Mouse (Mus musculus) retina, postnatal 1 day (tissue): ENCODE results near the gene Wrb.
"Not testable (repeated sequence)": the region's sequence is repeated elsewhere in the genome, so short reads cannot be mapped to it uniquely, and the experiment has no call there.

Experiments used
- DNase-seq: peaks from one replicate; pipeline ENCODE4 v3.0.0-alpha.2; 2012

The Wrb gene

DNA sequence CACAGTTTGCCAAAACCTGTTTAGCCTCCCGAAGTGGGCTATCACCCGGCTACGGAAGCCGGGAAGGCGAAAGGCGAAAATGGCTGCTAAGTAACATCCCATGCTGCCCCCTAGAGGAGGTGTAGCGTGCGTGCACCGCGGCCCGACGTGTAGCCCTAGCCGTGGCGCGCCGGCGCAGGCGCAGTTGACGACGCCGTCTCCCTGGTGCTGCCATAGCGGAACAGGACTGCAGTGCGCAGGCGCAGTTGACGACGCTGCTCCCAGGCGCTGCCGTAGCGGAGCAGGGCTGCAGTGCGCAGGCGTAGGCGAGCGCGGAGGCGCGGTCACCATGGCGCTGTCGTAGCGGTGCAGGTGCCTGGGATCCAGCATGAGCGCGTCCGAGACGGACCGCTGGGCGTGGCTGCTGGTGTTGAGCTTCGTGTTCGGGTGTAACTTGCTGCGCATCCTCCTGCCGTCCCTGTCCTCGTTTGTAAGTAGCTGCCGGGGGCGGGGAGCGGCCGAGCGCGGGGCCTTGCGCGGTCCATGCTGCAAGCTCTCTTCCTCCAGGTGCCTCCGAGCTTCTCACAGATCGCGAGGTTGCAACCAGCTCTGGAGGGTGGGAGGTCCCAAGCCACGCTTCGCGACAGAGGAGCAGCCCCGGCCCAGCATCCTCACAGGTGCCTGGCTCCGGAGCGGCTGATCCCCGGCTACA, at the start of gene Wrb:
Gene Wrb, plus strand, starts transcription at position 298 of the 691 bp plus-strand sequence.
- peak; percentile 99 for DNase-seq

- no peak for DNase-seq
Measured at GRCm38 (mm10) chr16:96095966-96096365, 49.2 kb upstream of the Wrb start.

GRCm38 (mm10) chr16:96097811-96098210, 47.4 kb upstream of the Wrb start:
- not testable (repeated sequence) for DNase-seq

GRCm38 (mm10) chr16:96103036-96103435, 42.2 kb upstream of the Wrb start:
- peak; percentile 53 for DNase-seq

GRCm38 (mm10) chr16:96109673-96110072, 35.5 kb upstream of the Wrb start:
- DNase-seq, result no peak

DNA sequence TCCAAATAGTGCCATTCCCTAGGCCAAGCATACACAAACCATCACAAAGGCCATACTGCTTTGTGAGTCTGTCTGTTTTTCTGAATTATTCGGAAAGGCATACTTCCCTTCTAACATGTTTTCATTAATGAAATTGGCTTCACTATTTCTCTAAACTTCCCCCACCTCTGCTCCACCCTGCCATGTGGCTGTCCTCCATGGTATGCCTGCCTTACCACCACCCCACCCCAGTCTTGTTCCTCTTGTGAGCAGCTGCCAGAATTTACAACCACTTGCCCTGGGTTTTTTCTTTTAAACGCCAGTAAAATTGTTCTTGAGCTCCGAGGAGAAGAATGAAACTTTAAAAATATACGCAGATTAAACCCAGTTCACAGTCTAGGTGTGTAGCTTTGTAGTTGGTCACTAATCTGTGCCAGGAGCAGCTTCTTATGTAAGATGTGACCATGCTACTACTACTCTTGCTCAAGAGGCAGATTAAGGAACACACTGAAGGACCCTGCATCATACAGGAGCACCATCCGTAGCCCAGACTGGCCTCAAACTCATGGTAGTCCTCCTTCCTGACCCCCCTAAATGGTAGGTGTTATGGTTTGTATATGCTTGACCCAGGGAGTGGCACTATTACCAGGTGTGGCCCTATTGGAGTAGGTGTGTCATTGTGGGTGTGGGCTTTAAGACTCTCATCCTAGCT, 34.4 kb upstream of the Wrb start:
- DNase-seq, result no peak

GRCm38 (mm10) chr16:96112769-96113168, 32.4 kb upstream of the Wrb start:
- DNase-seq, result no peak

GRCm38 (mm10) chr16:96114729-96115128, 30.5 kb upstream of the Wrb start:
- no peak for DNase-seq

DNA sequence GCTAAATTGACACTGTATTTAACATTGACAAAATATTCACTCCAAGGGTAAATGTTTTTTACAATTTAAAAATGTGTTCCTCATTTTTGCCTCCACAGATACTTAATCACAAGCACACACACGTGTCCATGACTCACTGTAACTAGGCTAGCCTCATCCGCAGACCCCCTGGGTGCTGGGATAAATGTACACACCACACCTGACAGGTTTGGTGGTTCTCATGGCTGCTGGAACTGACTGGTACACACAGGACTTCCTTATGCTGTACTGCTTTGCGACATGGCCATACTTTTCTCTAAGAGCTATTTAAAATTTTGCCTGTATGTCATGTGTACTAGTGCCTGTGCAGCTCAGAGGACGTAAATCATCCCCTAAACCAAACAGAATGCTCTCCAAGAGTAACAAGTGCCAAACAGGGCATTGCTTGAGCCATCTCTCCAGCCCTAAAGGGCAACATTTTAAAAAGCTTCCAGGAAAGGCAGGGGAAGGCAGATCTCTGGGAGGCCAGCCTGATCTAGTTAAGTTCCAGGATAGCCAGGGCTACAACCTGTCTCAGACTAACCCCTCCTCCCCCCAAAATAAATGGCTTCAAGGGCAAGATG, 25.1 kb upstream of the Wrb start:
- no peak for DNase-seq

DNA sequence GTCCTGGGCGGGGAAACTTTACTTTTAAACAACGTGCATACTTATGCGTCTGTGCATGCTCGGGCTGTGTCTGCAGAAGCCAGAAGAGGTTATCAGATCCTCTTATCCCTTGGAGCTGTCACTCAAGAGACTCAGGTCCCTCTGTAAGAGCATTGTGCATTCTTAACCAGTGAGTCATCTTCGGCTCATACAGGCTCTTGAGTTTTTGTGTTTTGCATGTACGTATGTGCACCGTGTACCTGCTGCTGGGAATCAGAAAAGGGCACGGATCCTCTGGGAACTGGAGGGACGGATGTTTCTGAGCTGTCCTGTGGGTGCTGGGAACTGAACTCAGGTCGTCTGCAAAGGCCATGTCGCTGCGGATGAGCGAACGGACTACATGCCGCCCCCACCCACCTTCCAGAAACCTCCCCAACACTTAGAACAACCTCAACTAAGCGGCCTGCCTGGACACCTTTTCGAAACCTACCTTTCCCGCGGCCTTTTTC, 18.5 kb upstream of the Wrb start:
- DNase-seq, result peak; percentile 41

- DNase-seq, result no peak
Measured at GRCm38 (mm10) chr16:96127288-96127656, 17.9 kb upstream of the Wrb start.

- peak; percentile 99 for DNase-seq
Measured at GRCm38 (mm10) chr16:96127657-96128344, 17.4 kb upstream of the Wrb start, which contains the start of gene Hmgn1. Gene Hmgn1, minus strand, starts transcription at chr16:96127729.

GRCm38 (mm10) chr16:96128466-96128865, 16.7 kb upstream of the Wrb start:
- DNase-seq, result peak; percentile 32

DNA sequence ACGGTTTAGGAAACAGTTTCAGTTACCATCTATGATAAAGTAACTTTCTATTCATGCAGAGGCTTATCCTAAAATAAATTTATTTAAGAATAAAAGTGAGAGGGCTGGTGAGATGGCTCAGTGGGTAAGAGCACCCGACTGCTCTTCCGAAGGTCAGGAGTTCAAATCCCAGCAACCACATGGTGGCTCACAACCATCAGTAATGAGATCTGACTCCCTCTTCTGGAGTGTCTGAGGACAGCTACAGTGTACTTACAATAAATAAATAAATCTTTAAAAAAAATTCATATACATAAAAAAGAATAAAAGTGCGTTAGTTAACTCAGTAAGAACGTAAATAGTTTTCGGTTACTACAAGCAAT, 478 bp upstream of the Wrb start:
- not testable (repeated sequence) for DNase-seq

GRCm38 (mm10) chr16:96145814-96146213, 607 bp downstream of the Wrb start:
- DNase-seq, result no peak

DNA sequence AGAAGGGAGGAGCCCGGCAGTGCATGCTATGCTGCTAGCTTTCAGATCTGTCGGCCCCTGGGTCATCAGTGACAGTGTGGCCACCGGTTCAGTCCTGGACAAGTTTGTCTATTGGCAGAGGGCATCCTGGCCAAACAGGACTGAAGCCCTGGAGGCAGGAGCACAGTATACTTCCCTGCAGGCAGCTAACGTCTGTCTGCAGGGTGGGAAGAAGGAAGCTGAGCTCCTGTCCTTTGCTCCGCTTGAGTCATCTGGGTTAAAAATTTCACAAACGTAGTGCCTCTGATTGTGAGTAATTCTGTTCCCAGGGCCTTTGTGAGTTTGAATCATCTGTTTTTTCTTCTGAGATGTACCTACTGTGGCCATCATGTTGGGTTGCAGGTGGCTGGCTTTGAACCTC, 3.6 kb downstream of the Wrb start:
- no peak for DNase-seq

- DNase-seq, result no peak
Measured at GRCm38 (mm10) chr16:96149311-96149710, 4.1 kb downstream of the Wrb start.

DNA sequence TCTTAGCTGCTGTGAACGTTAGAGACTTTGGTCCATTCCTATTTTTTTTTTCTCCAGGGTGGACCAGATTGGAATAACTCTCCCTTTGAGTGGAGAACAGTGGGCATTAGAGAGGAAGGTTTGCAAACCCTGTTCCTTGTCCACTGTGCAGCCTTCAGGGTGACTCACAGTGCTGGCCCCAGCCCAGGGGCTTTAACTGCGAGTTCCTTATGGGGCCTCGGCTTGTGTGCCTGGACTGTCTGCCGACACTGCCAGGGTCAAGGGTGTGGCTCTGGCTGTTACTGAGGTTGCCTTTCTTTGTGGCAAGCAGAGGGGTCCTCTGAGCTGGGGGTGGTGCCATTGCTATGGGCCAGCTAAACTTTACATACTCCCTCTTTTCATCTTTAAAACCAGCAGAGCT, 5.8 kb downstream of the Wrb start:
- DNase-seq, result no peak

GRCm38 (mm10) chr16:96151551-96151950, 6.3 kb downstream of the Wrb start:
- DNase-seq, result peak; percentile 79

GRCm38 (mm10) chr16:96154476-96154875, 9.3 kb downstream of the Wrb start:
- DNase-seq, result no peak

- no peak for DNase-seq
Measured at GRCm38 (mm10) chr16:96156019-96156418, 10.8 kb downstream of the Wrb start.

DNA sequence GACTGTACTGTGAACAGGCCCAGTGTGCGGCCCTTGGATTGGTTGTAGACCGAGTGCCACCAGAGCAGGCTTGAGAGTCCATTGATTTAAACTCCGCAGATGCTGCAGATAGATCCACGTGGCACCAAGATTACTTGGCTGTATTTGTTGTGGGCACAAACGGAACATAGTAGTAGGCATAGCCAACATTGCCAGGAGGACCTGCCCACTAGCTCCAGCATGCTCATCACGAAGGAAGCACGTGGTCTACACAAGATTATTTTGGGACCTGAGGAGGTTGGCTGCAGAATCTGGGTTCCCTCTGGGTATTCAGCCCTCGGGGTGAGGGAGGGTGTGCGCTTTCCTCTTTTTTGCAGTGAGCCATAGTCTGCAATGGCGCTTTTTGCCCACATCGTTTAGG, 12.0 kb downstream of the Wrb start:
- DNase-seq, result no peak

GRCm38 (mm10) chr16:96158511-96159080, 13.4 kb downstream of the Wrb start:
- no peak for DNase-seq
